Mouse (Mus musculus) liver, adult 2 months (tissue): ENCODE results near the gene Gdf1. TPM values are rescaled to one million over a fixed set of nuclear protein-coding genes. Genes with fewer than 3 reads are reported as not detected.

Source experiments
- DNase-seq: peaks from one replicate; pipeline ENCODE4 v3.0.0-alpha.2; 2011; ENCODE audit warnings: low read depth, low spot score; ENCODE audit errors: extremely low read depth
- H3K27ac ChIP-seq: fragments of 200-500 bp; replicated peaks from 2 replicates; pipeline ENCODE4 v1.5.1; 2012; ENCODE audit warnings: low read depth, mild to moderate bottlenecking, control low read depth, inconsistent platforms, low read length; ENCODE audit not compliant: insufficient read depth
- H3K27me3 ChIP-seq: fragments of 200-500 bp; 2 replicates; pipeline ENCODE4 v1.6.1; 2012; ENCODE audit warnings: mild to moderate bottlenecking, moderate library complexity, low read length, inconsistent platforms; ENCODE audit not compliant: control insufficient read depth, insufficient read depth
- H3K36me3 ChIP-seq: fragments of 200-500 bp; 2 replicates; pipeline ENCODE4 v1.6.1; 2012; ENCODE audit warnings: low read length, inconsistent platforms; ENCODE audit not compliant: control insufficient read depth, insufficient read depth
- H3K4me1 ChIP-seq: fragments of 200-500 bp; 2 replicates; pipeline ENCODE4 v1.6.1; 2011; ENCODE audit warnings: low read length; ENCODE audit not compliant: control insufficient read depth, insufficient read depth
- H3K4me3 ChIP-seq: fragments of 200-500 bp; 2 replicates; pipeline ENCODE4 v1.5.1; 2011; ENCODE audit warnings: low read depth, mild to moderate bottlenecking, control low read depth, low read length, moderate library complexity; ENCODE audit not compliant: insufficient read depth
- H3K79me2 ChIP-seq: fragments of 200-500 bp; 2 replicates; pipeline ENCODE4 v1.6.1; 2012; ENCODE audit warnings: inconsistent platforms, mild to moderate bottlenecking, low read length, moderate library complexity; ENCODE audit not compliant: control insufficient read depth, insufficient read depth
- H3K9ac ChIP-seq: fragments of 200-500 bp; 2 replicates; pipeline ENCODE4 v1.6.1; 2012; ENCODE audit warnings: low read depth, mild to moderate bottlenecking, control low read depth, inconsistent platforms, low read length
- CTCF ChIP-seq: fragments of 200-500 bp; IDR thresholded peaks from 2 replicates; pipeline ENCODE4 v1.5.1; 2011; ENCODE audit warnings: low read depth, low read length, control low read depth
- POLR2A ChIP-seq: fragments of 200-500 bp; IDR thresholded peaks from 2 replicates; pipeline ENCODE4 v1.6.1; 2011; ENCODE audit warnings: low read length, control low read depth; ENCODE audit not compliant: insufficient read depth; ENCODE audit errors: extremely low read depth
- WGBS: fragments of 180-500 bp; shearing (Covaris S2); methylation state at CpG from one replicate; pipeline ENCODE4 v1.1.7; 2018; 5-methylcytosine and 5-hydroxymethylcytosine counted together
- polyA plus RNA-seq: library from polyadenylated mRNA; depleted of rRNA; stranded (reverse); fragments of >200 nt; gene quantifications from 2 replicates; pipeline ENCODE4 v1.2.3, GENCODE M21; 2012
- total RNA-seq: library from RNA; depleted of rRNA; stranded (reverse); fragments of >200 nt; gene quantifications from 2 replicates; pipeline ENCODE4 v1.2.3, GENCODE M21; 2014

The Gdf1 gene
- total and polyA plus RNA-seq, 2 experiments = not detected

- DNase-seq = peak; percentile 58
- Histone ChIP-seq H3K36me3 (peaks cover 18% of the 10 kb centered on the region), H3K27ac (no peak overlapping the region), H3K27me3 (no peaks in the 10 kb centered on the region), H3K4me1 (peaks cover 18% of the 10 kb centered on the region), H3K4me3 (no peak overlapping the region), H3K9ac (no peak overlapping the region), H3K79me2 (peaks cover 39% of the 10 kb centered on the region)
- TF ChIP-seq POLR2A (no peak), CTCF (no peak)
- 17% methylated on average over 2 of the region's 2 CpGs for WGBS
Measured at GRCm38 (mm10) chr8:70344279-70344678, 14.7 kb downstream of the Gdf1 start.

GRCm38 (mm10) chr8:70347443-70347842 is 17.8 kb downstream of the Gdf1 start:
- Histone ChIP-seq H3K4me3 (no peak overlapping the region), H3K79me2 (peaks cover 68% of the 10 kb centered on the region), H3K36me3 (peaks cover 8% of the 10 kb centered on the region), H3K9ac (no peak overlapping the region), H3K27me3 (no peaks in the 10 kb centered on the region), H3K27ac (0 out of 2 replicates have a peak overlapping the region, but pooled peaks have one; percentile 2), H3K4me1 (peaks cover 37% of the 10 kb centered on the region)
- no peak for DNase-seq
- WGBS = 67% methylated on average over 4 of the region's 4 CpGs
- TF ChIP-seq POLR2A (no peak), CTCF (no peak)

DNA sequence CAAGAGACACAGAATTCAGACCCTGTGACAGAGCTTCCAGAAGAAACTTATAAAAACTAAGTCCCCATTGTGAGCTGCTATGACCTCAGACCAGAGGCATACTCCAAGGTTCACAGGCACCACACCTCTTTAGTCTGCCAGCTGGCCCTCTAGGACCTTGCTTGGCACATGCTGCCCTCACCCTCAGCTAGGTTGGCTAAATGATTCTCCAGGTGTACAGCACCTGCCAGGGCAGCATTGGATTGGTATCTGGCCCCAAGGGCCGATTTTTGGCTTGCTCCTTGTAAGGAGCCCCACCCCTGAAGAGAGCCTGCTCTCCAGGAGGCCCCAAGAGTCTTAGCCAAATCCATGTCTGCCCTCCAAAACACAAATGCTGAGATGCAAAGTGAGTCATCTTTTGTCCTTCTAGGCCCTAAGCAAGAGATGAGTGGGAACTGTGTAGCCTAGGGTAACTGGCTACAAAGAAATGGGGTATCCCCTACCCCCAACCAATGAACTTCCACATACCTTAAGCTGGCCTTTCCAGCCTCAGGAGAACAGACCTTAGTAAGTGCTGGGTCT is 18.3 kb downstream of the Gdf1 start:
- DNase-seq = peak; percentile 91
- H3K36me3 ChIP-seq = peaks cover 7% of the 10 kb centered on the region; the same call in 1 of the 2 replicates
- no peak overlapping the region for H3K9ac ChIP-seq
- peaks cover 73% of the 10 kb centered on the region for H3K79me2 ChIP-seq
- no peaks in the 10 kb centered on the region for H3K27me3 ChIP-seq
- H3K27ac ChIP-seq = no peak overlapping the region
- WGBS = 13% methylated on average over 1 of the region's 1 CpGs
- TF ChIP-seq POLR2A (no peak), CTCF (no peak)
- H3K4me1 ChIP-seq = peaks cover 37% of the 10 kb centered on the region
- H3K4me3 ChIP-seq = no peak overlapping the region

DNA sequence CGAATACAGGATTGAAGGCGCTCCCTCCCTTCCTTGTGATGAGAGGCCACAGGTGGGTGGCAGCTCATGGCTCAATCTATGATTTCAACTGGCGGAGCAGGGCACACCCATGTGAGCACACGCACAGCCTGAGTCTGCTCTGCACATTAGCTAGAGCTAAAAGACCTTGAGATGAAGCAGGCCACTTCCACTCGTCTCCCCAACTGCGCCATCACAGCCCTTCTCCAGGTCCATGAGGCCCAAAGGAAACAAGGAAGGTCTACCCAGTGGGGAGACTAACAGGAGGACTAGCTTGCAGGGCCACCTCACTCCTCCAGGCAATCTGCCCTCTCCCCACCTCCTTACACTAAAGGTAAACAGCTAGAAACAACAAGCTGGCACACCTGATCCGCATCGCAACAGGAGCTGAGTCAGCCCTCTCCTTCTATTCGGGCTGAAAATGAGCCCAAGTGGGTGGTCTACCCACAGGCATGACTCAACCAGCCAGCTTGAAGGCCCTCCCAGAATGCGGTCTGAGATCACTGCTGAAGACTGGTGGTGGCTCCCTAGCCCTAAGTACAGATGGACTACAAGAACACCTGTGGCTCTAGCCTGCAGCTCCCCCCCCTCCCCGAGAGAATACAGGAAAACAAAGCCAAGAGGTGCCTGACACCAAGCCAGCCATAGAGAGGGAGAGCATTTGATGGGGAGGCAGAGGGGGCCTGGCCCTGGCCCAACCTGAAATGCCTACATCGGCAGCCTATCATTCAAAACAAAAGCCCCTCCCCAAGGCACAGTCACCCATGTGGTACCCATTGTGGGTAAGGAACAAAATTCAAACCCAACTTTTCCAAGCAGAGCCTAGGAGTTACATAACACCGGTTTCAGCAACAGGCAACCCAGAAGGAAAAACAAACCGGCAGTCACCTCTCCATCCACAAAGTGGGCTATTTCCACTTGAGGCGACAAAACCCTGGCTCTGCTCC is 21.7 kb downstream of the Gdf1 start:
- peaks cover 44% of the 10 kb centered on the region for H3K4me1 ChIP-seq
- H3K79me2 ChIP-seq = peaks cover 57% of the 10 kb centered on the region
- no peaks in the 10 kb centered on the region for H3K36me3 ChIP-seq
- H3K4me3 ChIP-seq = peak overlapping the region; percentile 96
- 29% methylated on average over 15 of the region's 15 CpGs for WGBS
- H3K27ac ChIP-seq = peak overlapping the region; percentile 37
- peak; percentile 42 for DNase-seq
- TF ChIP-seq CTCF = no peak
- no peak for TF ChIP-seq POLR2A
- H3K9ac ChIP-seq = peak overlapping the region; percentile 99
- no peaks in the 10 kb centered on the region for H3K27me3 ChIP-seq

DNA sequence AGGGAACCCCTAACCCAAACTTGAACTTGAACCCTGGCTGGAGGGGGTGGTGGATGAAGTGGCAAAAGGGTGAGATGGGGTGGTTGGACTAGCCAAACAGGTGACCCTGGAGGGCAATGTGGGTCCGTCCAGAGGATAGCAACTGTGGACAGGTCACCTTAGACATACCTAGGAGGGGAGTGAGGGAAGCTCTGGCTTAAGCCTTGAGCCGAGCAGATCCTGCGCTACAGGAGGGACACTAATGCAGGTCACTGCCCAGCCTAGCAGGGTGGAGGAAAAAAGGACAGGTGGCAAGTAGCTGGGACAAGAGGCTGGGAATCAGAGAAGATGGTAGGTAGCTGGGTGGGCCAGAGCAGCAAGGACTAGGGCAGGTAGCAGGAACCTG is 22.4 kb downstream of the Gdf1 start:
- WGBS = 6% methylated on average over 3 of the region's 3 CpGs
- H3K9ac ChIP-seq = peak overlapping the region; percentile 99
- no peaks in the 10 kb centered on the region for H3K36me3 ChIP-seq
- H3K4me1 ChIP-seq = peaks cover 44% of the 10 kb centered on the region
- H3K27me3 ChIP-seq = no peaks in the 10 kb centered on the region
- no peak for DNase-seq
- no peak for TF ChIP-seq POLR2A
- TF ChIP-seq CTCF = no peak
- peak overlapping the region; percentile 37 for H3K27ac ChIP-seq
- H3K79me2 ChIP-seq = peaks cover 51% of the 10 kb centered on the region; the same call in 1 of the 2 replicates
- peak overlapping the region; percentile 96 for H3K4me3 ChIP-seq
